In the genomic region with DNA sequence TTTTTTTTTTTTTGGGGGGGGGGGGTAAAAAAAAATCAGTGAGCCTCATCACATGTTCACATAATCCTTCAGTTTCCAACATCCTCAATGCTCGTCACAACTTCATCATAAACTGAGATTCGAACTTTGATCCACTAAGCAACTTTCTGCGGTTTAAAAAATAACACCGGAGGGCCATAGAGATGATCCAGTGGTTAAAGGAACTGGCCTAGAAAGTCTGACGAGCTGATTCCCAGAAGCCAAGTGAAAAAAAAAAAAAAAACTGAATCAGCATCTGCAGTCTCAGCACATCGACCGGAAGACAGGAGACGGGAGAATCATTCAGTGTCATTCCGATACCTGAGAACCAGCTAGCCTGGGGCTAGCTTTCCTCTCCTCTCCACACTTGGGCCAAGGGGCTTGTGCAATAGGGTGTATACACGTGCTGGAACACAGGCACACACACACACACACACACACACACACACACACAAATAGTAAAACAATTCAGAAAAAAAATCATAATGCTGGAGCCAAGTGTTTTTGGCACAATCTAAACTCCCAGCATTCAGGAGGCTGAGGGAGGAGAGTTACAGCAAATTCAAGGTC, we compare ENCODE assay signal across 15 mouse cellular contexts. TPM values are rescaled to one million over a fixed set of nuclear protein-coding genes. Genes with fewer than 3 reads are reported as not detected.
DNase-seq lines count a peak whose midpoint lies in the region; ATAC-seq and TF ChIP-seq lines count a peak whose summit lies in the region.
"Had no signal": no experiment of that assay in that cellular context is flagged by ENCODE, and none has a peak within 500 bp of the region (broad histone marks: within the 10 kb centered on the region; RNA-seq: fewer than 3 reads in every experiment).

No protein-coding gene starts in this region.

- no peaks in the 10 kb centered on the region for H3K36me3 ChIP-seq in heart, embryonic 15.5 days
- H3K36me3 ChIP-seq in lung, embryonic 14.5 days (ENCODE audit: insufficient read depth) = no peaks in the 10 kb centered on the region
- peaks cover 26% of the 10 kb centered on the region for H3K36me3 ChIP-seq in macrophage (ENCODE audit: inconsistent target)
- H3K36me3 ChIP-seq: forebrain, embryonic 12.5 days; midbrain, embryonic 13.5 days had no signal

- TF ChIP-seq CTCF in lung, embryonic 14.5 days (IDR thresholded peaks at IDR 0.05; ENCODE audit: low read depth) = no peak
- TF ChIP-seq CTCF in cortical plate, adult 2 months (IDR thresholded peaks at IDR 0.05; ENCODE audit: extremely low read depth, insufficient read depth, low read length) = no peak

- H3K9me3 ChIP-seq in heart, embryonic 15.5 days (replicated peaks) = no peaks in the 10 kb centered on the region
- no peaks in the 10 kb centered on the region for H3K9me3 ChIP-seq in lung, embryonic 14.5 days (ENCODE audit: low read depth, low read length)
- H3K9me3 ChIP-seq: forebrain, embryonic 12.5 days; midbrain, embryonic 13.5 days had no signal

- DNase-seq in heart, adult 11 months = no peak
- DNase-seq in lung, embryonic 14.5 days = peak; percentile 23
- no peak for DNase-seq in lung, adult 18-20 months
- DNase-seq in MN1 (ENCODE audit: low spot score) = no peak
- DNase-seq in B cell, adult 2 months = no peak
- DNase-seq: gastrocnemius, postnatal 10 days; layer of hippocampus, postnatal 36 days; right cerebral cortex, postnatal 4 days; thymus, adult 18-20 months had no signal

- 59% methylated on average over 10 of the region's 10 CpGs for WGBS in heart, embryonic 15.5 days
- WGBS in lung, embryonic 14.5 days = 60% methylated on average over 10 of the region's 10 CpGs
- 75% methylated on average over 10 of the region's 10 CpGs for WGBS in macrophage (ENCODE audit: missing documents)

- ATAC-seq in heart, embryonic 15.5 days (replicated peaks; ENCODE audit: insufficient number of reproducible peaks, insufficient read depth, low FRiP score, low read depth) = no peak
- no peak for ATAC-seq in lung, embryonic 14.5 days (ENCODE audit: insufficient read depth)
- ATAC-seq: midbrain, embryonic 13.5 days had no signal

- H3K79me2 ChIP-seq in macrophage (ENCODE audit: inconsistent target) = peaks cover 92% of the 10 kb centered on the region

- H3K4me1 ChIP-seq in heart, embryonic 15.5 days (replicated peaks) = peaks cover 33% of the 10 kb centered on the region
- H3K4me1 ChIP-seq in lung, embryonic 14.5 days (ENCODE audit: insufficient read depth) = peaks cover 4% of the 10 kb centered on the region; the same call in 1 of the 2 replicates
- peaks cover 2% of the 10 kb centered on the region; the same call in 1 of the 2 replicates for H3K4me1 ChIP-seq in cortical plate, adult 2 months (ENCODE audit: control insufficient read depth, insufficient read depth, low read length)

- H3K4me2 ChIP-seq in heart, embryonic 15.5 days = peak overlapping the region; percentile 74; the same call in 1 of the 2 replicates
- H3K4me2 ChIP-seq in lung, embryonic 14.5 days = peak overlapping the region; percentile 15; the same call in 1 of the 2 replicates
- H3K4me2 ChIP-seq: forebrain, embryonic 12.5 days; liver, embryonic 11.5 days; midbrain, embryonic 13.5 days had no signal

- no peak for TF ChIP-seq POLR2A in cortical plate, adult 2 months (IDR thresholded peaks at IDR 0.05; ENCODE audit: extremely low read depth, insufficient read depth, low read length)

- H3K27ac ChIP-seq in heart, embryonic 15.5 days = peak overlapping the region; percentile 87
- no peak overlapping the region for H3K27ac ChIP-seq in lung, embryonic 14.5 days (ENCODE audit: low read depth)
- H3K27ac ChIP-seq in cortical plate, adult 2 months (ENCODE audit: insufficient read depth, low read length) = no peak overlapping the region
- peak overlapping the region; percentile 96 for H3K27ac ChIP-seq in macrophage
- H3K27ac ChIP-seq: forebrain, embryonic 12.5 days; midbrain, embryonic 13.5 days had no signal

- no peak overlapping the region for H3K9ac ChIP-seq in heart, embryonic 15.5 days
- H3K9ac ChIP-seq in lung, embryonic 14.5 days = no peak overlapping the region
- H3K9ac ChIP-seq: forebrain, embryonic 12.5 days; midbrain, embryonic 13.5 days had no signal

- H3K27me3 ChIP-seq in heart, embryonic 15.5 days = no peaks in the 10 kb centered on the region
- no peaks in the 10 kb centered on the region for H3K27me3 ChIP-seq in lung, embryonic 14.5 days (ENCODE audit: insufficient read depth, low read length)
- H3K27me3 ChIP-seq: forebrain, embryonic 12.5 days; midbrain, embryonic 13.5 days had no signal

- no peak overlapping the region for H3K4me3 ChIP-seq in heart, embryonic 15.5 days
- no peak overlapping the region for H3K4me3 ChIP-seq in lung, embryonic 14.5 days (ENCODE audit: low read depth, low read length)
- peak overlapping the region; percentile 18; the same call in 1 of the 2 replicates for H3K4me3 ChIP-seq in cortical plate, adult 2 months (ENCODE audit: insufficient read depth, low read length)
- H3K4me3 ChIP-seq in macrophage (ENCODE audit: inconsistent target) = peak overlapping the region; percentile 94
- H3K4me3 ChIP-seq: forebrain, embryonic 12.5 days; midbrain, embryonic 13.5 days had no signal

RNA-seq across cellular contexts. Expression of a gene that starts 2.6 kb away (rescaled TPM):
- polyA plus RNA-seq in heart, embryonic 15.5 days (2015; fragmentation: Nextera tagmentation; extraction: Ambion mirVana) = 97.1 and 110 TPM in 2 replicates
- polyA plus RNA-seq in lung, embryonic 14.5 days (2014; fragmentation: Nextera tagmentation; extraction: Ambion mirVana) = 104 and 108 TPM in 2 replicates
- 121 and 132 TPM in 2 replicates for polyA plus RNA-seq in cortical plate, adult 2 months (2012; rRNA removed)
- total RNA-seq in macrophage (2018; cell fraction: chromatin; rRNA removed) = 100 to 1,000 TPM in 25 of 26 experiments, 10 to 100 TPM in 1; 88.6 to 854 (median 496) TPM
- 1,000 to 10,000 TPM; 1,640 to 2,709 (median 2,101) TPM for total RNA-seq in macrophage (2018; cell fraction: cytosol; rRNA removed)
- 1,000 to 10,000 TPM in 25 of 26 experiments, 100 to 1,000 TPM in 1; 456 to 3,671 (median 2,465) TPM for total RNA-seq in macrophage (2018; cell fraction: nucleus; rRNA removed)
- polyA plus RNA-seq in macrophage (2018) = 1,992 to 3,134 TPM (median 2,166 TPM) in 3 replicates

RNA-seq across cellular contexts. Expression of a gene that starts 31.9 kb away (rescaled TPM):
- 24.4 and 26.9 TPM in 2 replicates for polyA plus RNA-seq in heart, embryonic 15.5 days (2015; fragmentation: Nextera tagmentation; extraction: Ambion mirVana)
- 29.4 and 33.9 TPM in 2 replicates for polyA plus RNA-seq in lung, embryonic 14.5 days (2014; fragmentation: Nextera tagmentation; extraction: Ambion mirVana)
- polyA plus RNA-seq in cortical plate, adult 2 months (2012; rRNA removed) = 23.4 and 25.1 TPM in 2 replicates
- total RNA-seq in macrophage (2018; cell fraction: chromatin; rRNA removed) = 10 to 100 TPM; 22.0 to 67.7 (median 45.9) TPM
- total RNA-seq in macrophage (2018; cell fraction: cytosol; rRNA removed) = 10 to 100 TPM; 16.6 to 31.3 (median 26.2) TPM
- 10 to 100 TPM; 19.4 to 41.1 (median 29.3) TPM for total RNA-seq in macrophage (2018; cell fraction: nucleus; rRNA removed)
- 27.9 to 40.8 TPM (median 29.5 TPM) in 3 replicates for polyA plus RNA-seq in macrophage (2018)

Comparison
In these comparisons a context has a peak if more than half of its experiments do, and no peak if none do; other contexts are left out.
1. H3K27ac ChIP-seq: peak in heart, embryonic 15.5 days (single experiment) and macrophage (single experiment); none in lung, embryonic 14.5 days (single experiment) and cortical plate, adult 2 months (single experiment).
2. H3K4me3 ChIP-seq: peak in cortical plate, adult 2 months (single experiment) and macrophage (single experiment); none in heart, embryonic 15.5 days (single experiment) and lung, embryonic 14.5 days (single experiment).
3. RNA of a gene that starts 2.6 kb away (polyA plus RNA-seq): 1,992 to 3,134 TPM in macrophage; 121 to 132 TPM in cortical plate, adult 2 months, 104 to 108 TPM in lung, embryonic 14.5 days and 97.1 to 110 TPM in heart, embryonic 15.5 days; every median in the first group is over 10 times any median in the second.